Mouse (Mus musculus): ENCODE measurements around the gene Dner.

- TF ChIP-seq EP300 (IDR thresholded peaks at IDR 0.05; ENCODE audit: low read depth) (peak; percentile 47; the same call in 1 of the 2 replicates), CTCF (IDR thresholded peaks at IDR 0.05; ENCODE audit: low read depth) (no peak)
These were observed 289.1 kb downstream of the Dner start for GRCm38 (mm10) chr1:84406891-84407290.
